Mouse (Mus musculus) MEL (cell line): ENCODE measurements around the gene Lrrc4c. TPM values are rescaled to one million over a fixed set of nuclear protein-coding genes. Genes with fewer than 3 reads are reported as not detected.

Source experiments
- DNase-seq: peaks from one replicate; pipeline ENCODE4 v3.0.0; 2011; ENCODE audit warnings: low read depth, low spot score
- H3K27ac ChIP-seq: 2 replicates; pipeline ENCODE4 v1.5.1; 2012; ENCODE audit warnings: low read depth, mild to moderate bottlenecking, control low read depth, low read length, moderate library complexity; ENCODE audit not compliant: control insufficient read depth
- H3K27me3 ChIP-seq, 2 experiments: fragments of 150-350 bp in 1 of 2; sonication (generic) in 1 of 2; 2 replicates each; pipeline ENCODE4 v1.6.1; 2012; ENCODE audit warnings: low read length in 2 of 2, mild to moderate bottlenecking in 2 of 2, improper control_type of control experiment in 1 of 2, moderate library complexity in 1 of 2; ENCODE audit not compliant: insufficient read depth in 2 of 2, control insufficient read depth in 1 of 2
- H3K36me3 ChIP-seq, 2 experiments: 2 replicates each; pipeline ENCODE4 v1.6.1; 2012 to 2014; ENCODE audit warnings: low read length in 2 of 2, improper control_type of control experiment in 1 of 2, inconsistent platforms in 1 of 2, mild to moderate bottlenecking in 1 of 2; ENCODE audit not compliant: insufficient read depth in 2 of 2, control insufficient read depth in 1 of 2
- H3K4me1 ChIP-seq, 2 experiments: fragments of 150-350 bp in 1 of 2; sonication (generic) in 1 of 2; 2 replicates each; pipeline ENCODE4 v1.6.1; 2012; ENCODE audit warnings: low read length in 2 of 2, improper control_type of control experiment in 1 of 2, mild to moderate bottlenecking in 1 of 2; ENCODE audit not compliant: insufficient read depth in 2 of 2, control insufficient read depth in 1 of 2
- H3K4me3 ChIP-seq, 2 experiments: fragments of 150-350 bp in 1 of 2; sonication (generic) in 1 of 2; 2 replicates each; pipeline ENCODE4 v1.5.1; 2012; ENCODE audit warnings: low read depth in 2 of 2, low read length in 2 of 2, mild to moderate bottlenecking in 2 of 2, moderate library complexity in 2 of 2, control low read depth in 1 of 2, improper control_type of control experiment in 1 of 2; ENCODE audit not compliant: control insufficient read depth in 1 of 2, insufficient read depth in 1 of 2
- H3K79me2 ChIP-seq: 2 replicates; pipeline ENCODE4 v1.6.1; 2012; ENCODE audit warnings: mild to moderate bottlenecking, low read length, moderate library complexity; ENCODE audit not compliant: control insufficient read depth, poor library complexity, insufficient read depth
- H3K9ac ChIP-seq: 2 replicates; pipeline ENCODE4 v1.6.1; 2012; ENCODE audit warnings: low read depth, mild to moderate bottlenecking, control low read depth, low read length, moderate library complexity; ENCODE audit not compliant: control insufficient read depth, poor library complexity, severe bottlenecking
- H3K9me3 ChIP-seq: fragments of 150-350 bp; sonication (generic); replicated peaks from 2 replicates; pipeline ENCODE4 v1.6.1; 2012; ENCODE audit warnings: mild to moderate bottlenecking, low read length, improper control_type of control experiment, moderate library complexity; ENCODE audit not compliant: insufficient read depth
- BHLHE40 ChIP-seq: IDR thresholded peaks from 2 replicates; pipeline ENCODE4 v1.6.1; 2012; ENCODE audit warnings: low read depth, mild to moderate bottlenecking, inconsistent platforms, low read length, improper control_type of control experiment, borderline replicate concordance
- E2F4 ChIP-seq: IDR thresholded peaks from 2 replicates; pipeline ENCODE4 v1.6.1; 2011; ENCODE audit warnings: low read depth, low read length, improper control_type of control experiment, borderline replicate concordance
- ELF1 ChIP-seq: IDR thresholded peaks from 2 replicates; pipeline ENCODE4 v1.6.1; 2014; ENCODE audit warnings: low read depth, mild to moderate bottlenecking, inconsistent platforms, low read length, improper control_type of control experiment, moderate library complexity
- EP300 ChIP-seq, 2 experiments: IDR thresholded peaks; 2 replicates each; pipeline ENCODE4 v1.6.1; 2011; ENCODE audit warnings: improper control_type of control experiment in 2 of 2, low read length in 2 of 2, low read depth in 1 of 2, mild to moderate bottlenecking in 1 of 2
- KAT2A ChIP-seq: conservative IDR thresholded peaks from 2 replicates; pipeline ENCODE4 v1.6.1; 2012; ENCODE audit warnings: low read depth, low read length, improper control_type of control experiment, inconsistent platforms
- MXI1 ChIP-seq: IDR thresholded peaks from 2 replicates; pipeline ENCODE4 v1.6.1; 2011; ENCODE audit warnings: mild to moderate bottlenecking, low read depth, low read length, improper control_type of control experiment
- MYB ChIP-seq: IDR thresholded peaks from 2 replicates; pipeline ENCODE4 v1.6.1; 2011; ENCODE audit warnings: mild to moderate bottlenecking, low read depth, low read length, improper control_type of control experiment
- MYC ChIP-seq: IDR thresholded peaks from 2 replicates; pipeline ENCODE4 v1.6.1; 2011; ENCODE audit warnings: low read depth, mild to moderate bottlenecking, low read length, improper control_type of control experiment, moderate library complexity
- NELFE ChIP-seq: IDR thresholded peaks from 2 replicates; pipeline ENCODE4 v1.6.1; 2011; ENCODE audit warnings: low read depth, low read length, improper control_type of control experiment
- NRF1 ChIP-seq: IDR thresholded peaks from 2 replicates; pipeline ENCODE4 v1.6.1; 2014; ENCODE audit warnings: low read depth, mild to moderate bottlenecking, inconsistent platforms, low read length, improper control_type of control experiment, moderate library complexity; ENCODE audit not compliant: poor library complexity, insufficient read depth, severe bottlenecking
- POLR2A ChIP-seq, 2 experiments: IDR thresholded peaks; 2 replicates each; pipeline ENCODE4 v1.6.1; 2011 to 2012; ENCODE audit warnings: low read length in 2 of 2, mild to moderate bottlenecking in 2 of 2, control low read depth in 1 of 2, improper control_type of control experiment in 1 of 2, low read depth in 1 of 2, moderate library complexity in 1 of 2; ENCODE audit not compliant: control insufficient read depth in 1 of 2, insufficient read depth in 1 of 2, poor library complexity in 1 of 2
- POLR2AphosphoS5 ChIP-seq: IDR thresholded peaks from 2 replicates; pipeline ENCODE4 v1.6.1; 2012; ENCODE audit warnings: low read depth, borderline replicate concordance, mild to moderate bottlenecking, inconsistent platforms, low read length, moderate library complexity, mixed read lengths
- RAD21 ChIP-seq: IDR thresholded peaks from 2 replicates; pipeline ENCODE4 v1.6.1; 2011; ENCODE audit warnings: mild to moderate bottlenecking, low read depth, low read length, improper control_type of control experiment
- SIN3A ChIP-seq: IDR thresholded peaks from 2 replicates; pipeline ENCODE4 v1.6.1; 2012; ENCODE audit warnings: low read length, improper control_type of control experiment, inconsistent platforms
- SMC3 ChIP-seq: IDR thresholded peaks from 2 replicates; pipeline ENCODE4 v1.6.1; 2011; ENCODE audit warnings: low read depth, low read length, improper control_type of control experiment
- TCF12 ChIP-seq: IDR thresholded peaks from 2 replicates; pipeline ENCODE4 v1.6.1; 2014; ENCODE audit warnings: low read depth, mild to moderate bottlenecking, inconsistent platforms, low read length, improper control_type of control experiment, moderate library complexity
- ZNF384 ChIP-seq: IDR thresholded peaks from 2 replicates; pipeline ENCODE4 v1.6.1; 2012; ENCODE audit warnings: low read depth, mild to moderate bottlenecking, inconsistent platforms, low read length, improper control_type of control experiment
- polyA plus RNA-seq, 2 experiments: library from polyadenylated mRNA; stranded (reverse) in 1 of 2; unstranded in 1 of 2; fragments of >175 nt in 1 of 2; fragments of >200 nt in 1 of 2; gene quantifications; 2 replicates each; pipeline versions ENCODE4 v1.2.1 to v1.2.4; 2012; ENCODE audit warnings: low replicate concordance in 2 of 2, low read depth in 1 of 2; ENCODE audit not compliant: insufficient read length in 2 of 2, insufficient read depth in 1 of 2, missing spikeins in 1 of 2
- total RNA-seq: library from RNA; depleted of rRNA; stranded (reverse); fragments of 300-350 nt; gene quantifications from 2 replicates; pipeline ENCODE4 v1.2.3, GENCODE M21; 2012

Lrrc4c gene
- total and polyA plus RNA-seq, 3 experiments: not detected

DNA sequence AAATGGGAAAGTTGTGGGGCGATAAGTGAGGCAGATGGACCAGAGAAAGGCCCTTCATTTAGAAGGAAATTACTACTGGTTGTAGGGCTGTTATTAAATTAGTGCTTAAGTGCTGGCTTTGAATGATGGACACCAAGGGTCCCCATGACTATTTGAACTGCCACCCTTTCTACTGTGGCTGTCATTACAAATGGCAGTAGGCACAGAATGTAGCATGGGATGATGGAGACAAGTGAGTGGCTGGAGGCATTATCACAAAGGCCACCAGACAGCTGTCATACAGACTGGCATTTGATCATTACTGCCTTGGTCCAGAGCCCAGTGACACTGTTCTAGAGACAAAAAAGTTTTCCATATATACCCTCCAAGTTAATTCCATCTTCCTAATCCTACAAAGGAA, 1000.6 kb downstream of the Lrrc4c start:
- Histone ChIP-seq H3K79me2 (no peaks in the 10 kb centered on the region), H3K27me3 (no peaks in the 10 kb centered on the region), H3K27ac (no peak overlapping the region), H3K4me1 (no peaks in the 10 kb centered on the region), H3K9me3 (no peaks in the 10 kb centered on the region), H3K4me3 (no peak overlapping the region), H3K9ac (no peak overlapping the region), H3K36me3 (no peaks in the 10 kb centered on the region)
- TF ChIP-seq NRF1 (no peak), ZNF384 (no peak), POLR2AphosphoS5 (no peak), E2F4 (no peak), MYB (no peak), EP300 (IDR thresholded peaks at IDR 0.05; ENCODE audit: low read depth in 1 of 2, low read length in 2 of 2) (no peak), NELFE (no peak), POLR2A (IDR thresholded peaks at IDR 0.05; ENCODE audit: control insufficient read depth in 1 of 2, insufficient read depth in 1 of 2, low read depth in 1 of 2, low read length in 2 of 2, poor library complexity in 1 of 2) (no peak)
- DNase-seq: no peak

DNA sequence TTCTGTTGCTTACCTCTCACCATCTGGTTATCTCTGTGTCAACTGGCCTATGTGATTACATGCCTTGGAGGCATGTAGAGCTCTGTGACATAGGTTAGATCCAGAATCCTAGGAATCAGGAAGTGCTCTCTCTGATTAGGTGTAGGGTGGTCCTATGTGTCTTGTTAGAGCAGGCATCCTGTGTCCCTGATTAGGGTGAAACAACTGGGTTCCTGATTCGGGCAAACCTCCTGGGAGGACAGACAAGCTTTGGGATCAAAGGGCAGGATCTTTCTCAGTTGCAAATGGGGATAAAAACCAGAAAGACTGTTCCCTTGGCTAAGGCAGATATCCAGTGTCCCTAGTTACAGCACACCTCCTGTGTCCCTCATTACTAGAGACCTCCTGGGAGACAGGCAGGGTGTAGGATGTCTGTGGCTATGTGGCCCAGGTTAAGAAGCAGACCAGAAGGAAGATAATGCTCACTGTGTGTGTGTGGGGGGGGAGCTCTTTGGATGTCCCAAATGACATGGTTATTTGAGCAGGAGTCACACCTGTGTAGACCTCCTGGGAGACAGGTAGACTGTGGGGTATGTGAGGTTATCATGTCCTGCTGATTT, 1014.2 kb downstream of the Lrrc4c start:
- Histone ChIP-seq H3K27me3 (no peaks in the 10 kb centered on the region), H3K4me1 (no peaks in the 10 kb centered on the region), H3K27ac (no peak overlapping the region), H3K36me3 (no peaks in the 10 kb centered on the region), H3K79me2 (no peaks in the 10 kb centered on the region), H3K4me3 (no peak overlapping the region), H3K9me3 (no peaks in the 10 kb centered on the region), H3K9ac (no peak overlapping the region)
- DNase-seq: no peak
- no peak for TF ChIP-seq BHLHE40
- TF ChIP-seq TCF12: no peak
- no peak for TF ChIP-seq MXI1
- no peak for TF ChIP-seq MYC
- TF ChIP-seq ELF1: no peak
- TF ChIP-seq NELFE: no peak
- TF ChIP-seq SMC3: no peak
- TF ChIP-seq SIN3A: no peak
- TF ChIP-seq KAT2A: no peak
- no peak for TF ChIP-seq RAD21
- no peak for TF ChIP-seq E2F4
